ENCODE assay signal across 27 mouse cellular contexts in genomic region chr3:51185406-51185805, GRCm38 (mm10). TPM values are rescaled to one million over a fixed set of nuclear protein-coding genes. Genes with fewer than 3 reads are reported as not detected.
DNase-seq lines count a peak whose midpoint lies in the region; ATAC-seq and TF ChIP-seq lines count a peak whose summit lies in the region.
"Had no signal": no experiment of that assay in that cellular context is flagged by ENCODE, and none has a peak within 500 bp of the region (broad histone marks: within the 10 kb centered on the region; RNA-seq: fewer than 3 reads in every experiment).

No protein-coding gene starts in this region.

- ATAC-seq in liver, postnatal 0 days: no peak
- ATAC-seq: CD4-positive, CD25-positive, alpha-beta regulatory T cell, adult 4 months; forebrain, embryonic 13.5 days; hindbrain, embryonic 16.5 days had no signal

- no peak for TF ChIP-seq CTCF in liver, adult 2 months (IDR thresholded peaks at IDR 0.05; ENCODE audit: low read depth, low read length)
- no peak for TF ChIP-seq CTCF in liver, postnatal 0 days (IDR thresholded peaks at IDR 0.05; ENCODE audit: low read depth)
- TF ChIP-seq CTCF in small intestine, adult 2 months (IDR thresholded peaks at IDR 0.05; ENCODE audit: extremely low read depth, insufficient read length, insufficient replicate concordance, low read depth, low read length): no peak

- H3K4me3 ChIP-seq in liver, adult 2 months (ENCODE audit: insufficient read depth, low read depth, low read length): no peak overlapping the region
- no peak overlapping the region for H3K4me3 ChIP-seq in liver, postnatal 0 days (ENCODE audit: low read depth, low read length)
- H3K4me3 ChIP-seq in small intestine, adult 2 months (ENCODE audit: low read depth, low read length): no peak overlapping the region
- H3K4me3 ChIP-seq: forebrain, embryonic 13.5 days; heart, embryonic 15.5 days; liver, embryonic 15.5 days; lung, embryonic 15.5 days; megakaryocyte, embryonic 14.5 days; midbrain, embryonic 12.5 days; myocyte; neural tube, embryonic 12.5 days had no signal

- no peaks in the 10 kb centered on the region for H3K36me3 ChIP-seq in liver, adult 2 months (ENCODE audit: control insufficient read depth, insufficient read depth, low read length)
- no peaks in the 10 kb centered on the region for H3K36me3 ChIP-seq in liver, postnatal 0 days (replicated peaks; ENCODE audit: insufficient read depth, low read length)
- H3K36me3 ChIP-seq in small intestine, adult 2 months (ENCODE audit: control insufficient read depth, insufficient read depth, low read length): no peaks in the 10 kb centered on the region
- H3K36me3 ChIP-seq: heart, embryonic 15.5 days; liver, embryonic 15.5 days; lung, embryonic 15.5 days; midbrain, embryonic 12.5 days; neural tube, embryonic 12.5 days had no signal

- TF ChIP-seq POLR2A in liver, adult 2 months (IDR thresholded peaks at IDR 0.05; ENCODE audit: extremely low read depth, insufficient read depth, low read length): no peak
- no peak for TF ChIP-seq POLR2A in small intestine, adult 2 months (IDR thresholded peaks at IDR 0.05; ENCODE audit: low read depth, low read length)

- DNase-seq in gastrocnemius, adult 18-20 months (ENCODE audit: low spot score): peak; percentile 50
- DNase-seq in gastrocnemius, adult 8-10 months (ENCODE audit: low spot score in 2 of 2): no peak
- DNase-seq in liver, adult 2 months (ENCODE audit: extremely low read depth, low read depth, low spot score): peak; percentile 59
- DNase-seq in liver, postnatal 0 days: no peak
- peak; percentile 24 for DNase-seq in kidney, postnatal 10 days
- DNase-seq in lung, postnatal 14 days: no peak
- no peak for DNase-seq in adrenal gland, postnatal 14 days
- DNase-seq: adrenal gland, adult 2 months; cerebellum, adult 11 months; cerebellum, postnatal 10 days; gastrocnemius, postnatal 10 days; layer of hippocampus, adult 9-11 months; liver; right cerebral cortex, adult 18-20 months; right cerebral cortex, postnatal 4 days; thymus, postnatal 4 days had no signal

- H3K4me2 ChIP-seq in liver, postnatal 0 days (ENCODE audit: low read depth, low read length): no peak overlapping the region
- H3K4me2 ChIP-seq: forebrain, embryonic 13.5 days; heart, embryonic 15.5 days; liver, embryonic 15.5 days; lung, embryonic 15.5 days; midbrain, embryonic 12.5 days; neural tube, embryonic 12.5 days had no signal

- H3K9me3 ChIP-seq in liver, postnatal 0 days (ENCODE audit: low read length): no peaks in the 10 kb centered on the region
- H3K9me3 ChIP-seq: forebrain, embryonic 13.5 days; heart, embryonic 15.5 days; liver, embryonic 15.5 days; lung, embryonic 15.5 days; megakaryocyte, embryonic 14.5 days; midbrain, embryonic 12.5 days; neural tube, embryonic 12.5 days had no signal

- H3K79me2 ChIP-seq in liver, adult 2 months (ENCODE audit: control insufficient read depth, insufficient read depth, low read length): no peaks in the 10 kb centered on the region

- no peak overlapping the region for H3K9ac ChIP-seq in liver, adult 2 months (ENCODE audit: low read depth, low read length)
- no peak overlapping the region for H3K9ac ChIP-seq in liver, postnatal 0 days (replicated peaks)
- H3K9ac ChIP-seq: forebrain, embryonic 13.5 days; heart, embryonic 15.5 days; liver, embryonic 15.5 days; lung, embryonic 15.5 days; midbrain, embryonic 12.5 days; neural tube, embryonic 12.5 days had no signal

- no peak for TF ChIP-seq EP300 in liver, postnatal 0 days (IDR thresholded peaks at IDR 0.05; ENCODE audit: low read depth)

- no peaks in the 10 kb centered on the region for H3K27me3 ChIP-seq in liver, adult 2 months (ENCODE audit: control insufficient read depth, insufficient read depth, low read length)
- no peaks in the 10 kb centered on the region for H3K27me3 ChIP-seq in liver, postnatal 0 days (ENCODE audit: insufficient read depth, low read length)
- no peaks in the 10 kb centered on the region for H3K27me3 ChIP-seq in small intestine, adult 2 months (ENCODE audit: control insufficient read depth, insufficient read depth, low read length)
- H3K27me3 ChIP-seq: forebrain, embryonic 13.5 days; heart, embryonic 15.5 days; liver, embryonic 15.5 days; lung, embryonic 15.5 days; midbrain, embryonic 12.5 days; neural tube, embryonic 12.5 days had no signal

- peaks cover 7% of the 10 kb centered on the region for H3K4me1 ChIP-seq in liver, adult 2 months (ENCODE audit: control insufficient read depth, insufficient read depth, low read length)
- no peaks in the 10 kb centered on the region; the same call in none of the 2 replicates for H3K4me1 ChIP-seq in liver, postnatal 0 days (ENCODE audit: insufficient read depth)
- H3K4me1 ChIP-seq in small intestine, adult 2 months (ENCODE audit: control insufficient read depth, insufficient read depth, insufficient read length, low read length): no peaks in the 10 kb centered on the region; the same call in 1 of the 2 replicates
- H3K4me1 ChIP-seq: forebrain, embryonic 13.5 days; heart, embryonic 15.5 days; lung, embryonic 15.5 days; megakaryocyte, embryonic 14.5 days; neural tube, embryonic 12.5 days had no signal

- WGBS in liver, adult 2 months: 73% methylated on average over 7 of the region's 7 CpGs
- 84% methylated on average over 7 of the region's 7 CpGs for WGBS in liver, postnatal 0 days (ENCODE audit: insufficient replicate concordance)
- WGBS in small intestine, adult 2 months: 63% methylated on average over 7 of the region's 7 CpGs

- H3K27ac ChIP-seq in liver, adult 2 months (replicated peaks; ENCODE audit: insufficient read depth, low read depth, low read length): peak overlapping the region; percentile 41
- H3K27ac ChIP-seq in liver, postnatal 0 days (ENCODE audit: low read depth): no peak overlapping the region
- H3K27ac ChIP-seq in small intestine, adult 2 months (ENCODE audit: insufficient read depth, low read depth, low read length): peak overlapping the region; percentile 39
- H3K27ac ChIP-seq: forebrain, embryonic 13.5 days; heart, embryonic 15.5 days; liver, embryonic 15.5 days; lung, embryonic 15.5 days; midbrain, embryonic 12.5 days; neural tube, embryonic 12.5 days had no signal

RNA-seq across cellular contexts. Expression of gene Noct, which starts 38.8 kb away (rescaled TPM):
- 10 to 100 TPM; 22.5 to 28.0 TPM for total RNA-seq in gastrocnemius, adult 18-20 months (2021)
- 10 to 100 TPM; 15.7 to 26.0 (median 19.1) TPM for total RNA-seq in gastrocnemius, adult 8-10 months (2022)
- total RNA-seq in liver, adult 2 months (2014; rRNA removed): 12.0 and 12.1 TPM in 2 replicates
- 9.8 and 12.5 TPM in 2 replicates for polyA plus RNA-seq in liver, adult 2 months (2012; rRNA removed)
- polyA plus RNA-seq in liver, postnatal 0 days (2015; fragmentation: Nextera tagmentation; extraction: Ambion mirVana): 8.5 and 11.4 TPM in 2 replicates
- polyA plus RNA-seq in small intestine, adult 2 months (2012; rRNA removed): 19.2 and 56.2 TPM in 2 replicates
- total RNA-seq in adrenal gland, postnatal 14 days (2021): 28.7 and 44.7 TPM in 2 replicates

Comparison
In these comparisons a context has a peak if more than half of its experiments do, and no peak if none do; other contexts are left out.
1. DNase-seq: peak in gastrocnemius, adult 18-20 months (single experiment), liver, adult 2 months (single experiment) and kidney, postnatal 10 days (single experiment); none in gastrocnemius, adult 8-10 months (0 of 2), liver, postnatal 0 days (single experiment), lung, postnatal 14 days (single experiment) and adrenal gland, postnatal 14 days (single experiment).